Mouse (Mus musculus) hindbrain, embryonic 10.5 days (tissue): ENCODE results near the gene Agap3. TPM values are rescaled to one million over a fixed set of nuclear protein-coding genes. Genes with fewer than 3 reads are reported as not detected.

Source experiments
- DNase-seq: peaks from one replicate; pipeline ENCODE4 v3.0.0-alpha.2; 2017; ENCODE audit warnings: low spot score
- H3K27ac ChIP-seq: fragments of 300-500 bp; sonication (generic); 2 replicates; pipeline ENCODE4 v1.5.1; 2016; ENCODE audit warnings: mild to moderate bottlenecking, moderate library complexity
- H3K27me3 ChIP-seq: fragments of 300-500 bp; sonication (generic); 2 replicates; pipeline ENCODE4 v1.6.1; 2016; ENCODE audit warnings: mild to moderate bottlenecking; ENCODE audit not compliant: poor library complexity, insufficient read depth, severe bottlenecking
- H3K36me3 ChIP-seq: fragments of 300-500 bp; sonication (generic); 2 replicates; pipeline ENCODE4 v1.6.1; 2016; ENCODE audit warnings: mild to moderate bottlenecking, moderate library complexity
- H3K4me1 ChIP-seq: fragments of 300-500 bp; sonication (generic); replicated peaks from 2 replicates; pipeline ENCODE4 v1.6.1; 2016; ENCODE audit warnings: mild to moderate bottlenecking
- H3K4me3 ChIP-seq: fragments of 300-500 bp; sonication (generic); 2 replicates; pipeline ENCODE4 v1.5.1; 2016; ENCODE audit warnings: mild to moderate bottlenecking, moderate library complexity
- H3K9me3 ChIP-seq: fragments of 300-500 bp; sonication (generic); 2 replicates; pipeline ENCODE4 v1.6.1; 2016; ENCODE audit warnings: mild to moderate bottlenecking, moderate library complexity
- WGBS: fragments of 180-500 bp; shearing (Covaris S2); methylation state at CpG from one replicate; pipeline ENCODE4 v1.1.7; 2016; 5-methylcytosine and 5-hydroxymethylcytosine counted together
- polyA plus RNA-seq: library from polyadenylated mRNA; unstranded; fragments of >200 nt; fragmentation: Nextera tagmentation; extraction: Ambion mirVana; gene quantifications from 2 replicates; pipeline ENCODE4 v1.2.1, GENCODE M21; 2016

Agap3 gene
- polyA plus RNA-seq, 1 experiment from 2014 or later = 36.5 TPM

DNA sequence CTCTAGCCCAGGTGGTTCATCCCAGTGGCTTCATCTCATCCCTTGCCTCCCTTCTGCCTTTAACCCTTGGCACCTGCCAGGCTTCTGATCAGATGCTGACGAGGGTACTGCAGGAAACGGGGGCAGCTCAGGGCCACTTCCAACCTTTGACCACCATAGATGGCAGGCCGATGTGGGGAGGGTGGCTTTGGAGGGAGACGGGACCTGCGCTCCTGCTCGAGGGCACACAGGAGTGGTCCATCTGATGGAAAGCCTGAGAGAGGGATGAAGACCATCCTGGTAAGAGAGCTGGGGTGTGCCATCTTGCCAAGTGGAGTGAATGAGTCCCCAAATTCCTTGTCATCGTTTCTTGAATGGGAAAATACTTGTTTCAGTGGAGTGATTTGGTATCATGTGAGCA lies 8.8 kb upstream of the Agap3 start:
- WGBS = 91% methylated on average over 7 of the region's 7 CpGs
- H3K9me3 ChIP-seq = no peaks in the 10 kb centered on the region
- H3K36me3 ChIP-seq = peaks cover 64% of the 10 kb centered on the region
- no peaks in the 10 kb centered on the region for H3K27me3 ChIP-seq
- no peak overlapping the region for H3K27ac ChIP-seq
- H3K4me1 ChIP-seq = peaks cover 52% of the 10 kb centered on the region
- H3K4me3 ChIP-seq = 0 out of 2 replicates have a peak overlapping the region, but pooled peaks have one; percentile 96
- DNase-seq = no peak

DNA sequence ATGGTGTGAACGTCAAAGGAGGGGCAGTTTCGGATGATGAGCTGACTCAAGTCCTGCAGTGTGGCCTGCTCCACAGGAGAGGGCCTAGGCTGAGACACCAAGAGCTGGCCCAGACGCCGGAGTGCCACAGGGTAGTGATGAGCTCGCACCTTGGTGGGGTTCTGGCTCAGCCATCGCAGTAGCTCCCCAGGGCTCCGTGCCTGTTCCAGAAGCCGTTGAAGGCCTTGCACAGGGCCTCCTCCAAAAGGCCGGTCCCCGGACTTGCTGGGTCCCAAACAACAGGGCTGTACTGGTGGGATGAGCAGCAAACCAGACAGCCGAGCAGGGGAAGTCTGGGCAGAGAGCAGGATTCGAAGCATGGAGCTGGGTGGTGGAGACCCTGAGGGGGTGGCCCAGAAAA lies 8.1 kb upstream of the Agap3 start:
- H3K36me3 ChIP-seq = peaks cover 57% of the 10 kb centered on the region
- peak overlapping the region; percentile 98 for H3K27ac ChIP-seq
- no peaks in the 10 kb centered on the region for H3K9me3 ChIP-seq
- no peak for DNase-seq
- peaks cover 52% of the 10 kb centered on the region for H3K4me1 ChIP-seq
- peaks cover 5% of the 10 kb centered on the region; the same call in 1 of the 2 replicates for H3K27me3 ChIP-seq
- 88% methylated on average over 12 of the region's 12 CpGs for WGBS
- H3K4me3 ChIP-seq = peak overlapping the region; percentile 96

DNA sequence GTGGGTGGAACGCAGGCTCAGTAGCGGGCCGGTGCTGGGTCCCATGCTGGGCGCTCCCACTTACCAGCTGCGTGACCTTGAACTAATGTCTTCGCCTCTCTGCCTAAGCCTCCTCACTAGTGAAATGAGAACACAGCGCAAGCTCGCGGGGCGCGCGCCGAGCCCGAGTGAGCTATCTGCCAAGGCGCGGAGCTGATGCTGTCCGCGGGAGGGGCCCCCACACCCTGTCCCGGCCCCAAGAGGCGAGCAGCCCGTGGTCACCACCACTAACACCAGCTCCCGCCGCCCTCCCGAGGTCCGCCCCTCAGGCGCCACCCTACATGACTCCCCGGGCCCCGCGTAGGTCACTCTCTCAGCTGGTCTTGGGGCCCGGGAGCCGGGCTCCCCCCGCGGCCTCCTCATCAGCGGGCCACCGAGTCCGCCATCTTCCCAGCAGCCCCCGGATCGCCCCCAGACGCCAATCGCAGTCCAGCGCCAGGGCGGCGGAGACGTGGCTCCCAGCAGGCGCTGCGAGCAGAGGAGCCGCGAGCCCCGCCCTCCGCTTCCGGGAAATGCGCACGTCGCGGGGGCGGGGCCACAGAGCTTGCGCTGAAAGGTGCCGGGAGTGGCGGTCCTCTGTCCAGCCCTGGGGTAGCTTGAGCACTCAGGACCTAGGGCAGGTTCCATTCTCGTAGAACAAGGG lies 7.1 kb upstream of the Agap3 start, which contains the start of gene Fastk:
TSS of gene Fastk (minus strand) at position 542 of the 682 bp plus-strand sequence.
- Histone ChIP-seq H3K27me3 (peaks cover 14% of the 10 kb centered on the region; the same call in 1 of the 2 replicates), H3K4me1 (peaks cover 52% of the 10 kb centered on the region), H3K4me3 (peak within 1 kb of the TSS; percentile 96), H3K9me3 (no peaks in the 10 kb centered on the region), H3K27ac (peak within 1 kb of the TSS; percentile 98), H3K36me3 (peaks cover 47% of the 10 kb centered on the region)
- DNase-seq = peak; percentile 92
- under 1% methylated on average over 60 of the region's 60 CpGs for WGBS

DNA sequence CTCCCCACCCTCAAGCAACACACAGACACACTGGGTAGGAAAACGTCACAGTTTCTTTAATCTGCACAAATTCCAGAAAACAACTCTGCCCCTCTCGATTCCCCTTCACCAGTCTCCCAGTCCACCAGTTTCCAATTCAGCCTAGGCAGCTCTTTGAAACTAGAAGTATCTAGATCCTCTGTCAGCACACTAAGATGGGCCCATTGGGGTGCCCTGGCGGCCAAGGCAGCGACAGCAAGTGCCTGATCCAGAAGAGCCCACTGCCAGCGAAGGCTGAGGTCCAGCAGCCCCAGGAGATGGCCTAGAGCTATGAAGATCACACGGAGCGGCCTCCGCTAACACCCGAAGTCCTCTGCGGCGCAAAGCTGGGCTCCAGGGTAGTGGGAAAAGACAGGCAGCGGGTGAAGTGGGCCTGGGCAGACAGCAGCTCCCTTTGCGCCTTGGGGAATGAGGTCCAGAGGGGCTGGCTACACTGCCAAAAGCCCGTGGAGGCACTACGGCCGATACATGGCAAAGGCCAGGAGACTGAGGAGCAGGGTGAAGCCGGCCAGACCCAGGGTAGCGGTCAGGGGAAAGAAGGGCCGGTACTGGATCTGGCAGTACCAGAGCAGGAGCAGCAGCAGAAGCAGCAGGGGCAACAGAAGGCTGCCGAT lies 6.4 kb upstream of the Agap3 start:
- DNase-seq = no peak
- Histone ChIP-seq H3K9me3 (no peaks in the 10 kb centered on the region), H3K36me3 (peaks cover 40% of the 10 kb centered on the region), H3K27ac (peak overlapping the region; percentile 98), H3K4me3 (peak overlapping the region; percentile 96), H3K27me3 (peaks cover 20% of the 10 kb centered on the region; the same call in 1 of the 2 replicates), H3K4me1 (peaks cover 52% of the 10 kb centered on the region)
- 58% methylated on average over 20 of the region's 20 CpGs for WGBS

DNA sequence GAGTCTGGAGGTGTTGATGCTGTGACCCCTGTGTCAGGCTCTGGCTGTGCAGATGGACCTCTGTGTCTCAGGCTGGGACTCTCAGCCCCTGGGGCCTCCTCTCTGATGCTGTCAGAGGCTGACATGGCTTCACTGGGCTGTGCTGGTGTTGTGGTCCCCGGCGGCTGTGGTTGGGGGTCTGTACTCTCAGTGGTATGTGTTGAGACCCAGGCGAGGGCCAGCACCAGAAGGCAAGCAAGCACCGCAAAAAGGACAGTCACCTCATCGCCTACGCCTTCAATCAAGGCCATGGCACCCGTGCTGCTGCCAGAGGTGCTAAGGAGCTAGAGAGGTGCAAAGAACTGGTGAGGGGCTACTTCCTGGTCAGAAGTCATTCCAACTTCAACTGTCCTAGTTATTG lies 5.3 kb upstream of the Agap3 start:
- H3K4me1 ChIP-seq = peaks cover 62% of the 10 kb centered on the region

DNA sequence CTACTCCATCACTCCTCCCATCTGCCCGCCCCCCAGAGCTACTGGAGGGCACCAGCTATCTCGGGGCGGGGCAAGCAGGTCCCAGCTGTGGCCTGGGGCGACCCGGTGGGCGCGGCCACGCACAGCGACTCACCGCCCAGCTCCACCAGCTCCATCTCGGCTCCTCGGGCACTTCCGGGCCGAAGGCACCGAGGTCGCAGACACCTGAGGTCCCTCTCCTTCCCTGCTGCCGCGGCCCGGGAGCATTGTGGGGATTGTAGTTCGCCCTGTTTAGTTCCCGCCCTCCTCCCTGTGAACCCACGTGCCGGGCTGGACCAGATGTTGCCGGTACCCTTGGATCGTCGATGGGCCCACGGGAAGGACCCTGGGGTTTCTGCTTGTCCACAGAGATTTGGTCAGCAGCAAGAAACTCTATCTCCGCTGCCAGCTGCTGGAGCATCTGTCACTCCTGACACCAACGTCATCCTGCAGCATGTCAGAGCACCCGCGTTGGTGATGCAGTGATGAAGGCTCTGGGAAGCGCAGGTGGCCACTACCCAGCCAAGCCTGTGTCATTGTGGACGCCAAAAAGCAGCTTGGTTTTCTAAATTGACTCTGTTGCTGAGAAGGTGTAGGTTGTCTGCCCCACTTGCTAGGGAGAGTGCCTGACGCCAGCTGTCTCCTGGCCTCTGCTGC lies 4.2 kb upstream of the Agap3 start, which contains the start of gene Tmub1:
TSS of gene Tmub1 (minus strand) at position 231 of the 675 bp plus-strand sequence.
- Histone ChIP-seq H3K4me3 (peak within 1 kb of the TSS; percentile 70), H3K27ac (peak within 1 kb of the TSS; percentile 87), H3K36me3 (peaks cover 18% of the 10 kb centered on the region), H3K27me3 (peaks cover 24% of the 10 kb centered on the region; the same call in 1 of the 2 replicates), H3K4me1 (peaks cover 63% of the 10 kb centered on the region), H3K9me3 (no peaks in the 10 kb centered on the region)
- 2% methylated on average over 34 of the region's 34 CpGs for WGBS
- peak; percentile 82 for DNase-seq

More for the DNA sequence above, 5.3 kb upstream of the Agap3 start:
- Histone ChIP-seq H3K27me3 (peaks cover 24% of the 10 kb centered on the region; the same call in 1 of the 2 replicates), H3K36me3 (peaks cover 30% of the 10 kb centered on the region), H3K27ac (no peak overlapping the region), H3K4me3 (peak overlapping the region; percentile 70), H3K9me3 (no peaks in the 10 kb centered on the region)
- no peak for DNase-seq
- 93% methylated on average over 7 of the region's 7 CpGs for WGBS

DNA sequence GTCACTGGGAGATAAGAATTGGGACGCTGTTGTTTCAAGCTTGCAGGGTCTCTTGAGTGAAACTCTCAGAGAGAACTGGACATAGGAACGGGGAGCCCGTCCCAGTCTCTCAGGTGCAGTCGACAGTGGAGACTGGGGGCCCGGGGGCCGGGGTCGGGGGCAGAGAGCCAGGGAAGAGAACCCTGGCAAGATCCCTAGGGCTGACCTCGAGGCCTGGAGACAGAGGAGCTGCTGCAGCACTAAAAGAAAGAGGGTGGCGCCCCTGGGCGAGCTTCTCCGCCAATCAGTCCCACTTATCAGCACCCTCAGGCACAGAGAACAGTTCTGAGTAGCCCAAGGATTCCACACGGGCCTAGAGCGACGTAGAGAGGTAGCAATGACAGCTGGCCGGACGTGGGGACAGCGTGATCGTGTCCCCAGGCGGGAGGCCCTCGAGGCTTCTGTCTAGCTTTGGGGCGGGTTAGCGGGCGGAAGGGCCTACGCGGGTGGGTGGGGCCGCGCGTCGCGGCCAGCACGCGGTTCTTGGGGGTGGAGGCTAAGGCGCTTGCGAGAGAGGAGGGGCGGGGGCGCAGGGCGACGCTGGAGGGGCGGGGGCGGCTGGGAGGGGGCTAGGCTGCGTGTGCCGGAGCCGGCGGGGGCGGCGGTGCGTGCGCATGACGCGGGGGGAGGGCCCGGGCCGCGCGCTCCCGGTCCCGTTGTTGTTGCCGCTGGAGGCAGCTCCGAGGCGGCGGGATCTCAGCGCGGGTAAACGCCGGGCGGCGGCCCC lies 530 bp upstream of the Agap3 start:
- Histone ChIP-seq H3K9me3 (no peaks in the 10 kb centered on the region), H3K4me1 (peaks cover 66% of the 10 kb centered on the region), H3K36me3 (peaks cover 16% of the 10 kb centered on the region), H3K27ac (peak overlapping the region; percentile 97), H3K4me3 (peak overlapping the region; percentile 95), H3K27me3 (peaks cover 24% of the 10 kb centered on the region; the same call in 1 of the 2 replicates)
- WGBS = 2% methylated on average over 66 of the region's 66 CpGs
- peak; percentile 89 for DNase-seq

DNA sequence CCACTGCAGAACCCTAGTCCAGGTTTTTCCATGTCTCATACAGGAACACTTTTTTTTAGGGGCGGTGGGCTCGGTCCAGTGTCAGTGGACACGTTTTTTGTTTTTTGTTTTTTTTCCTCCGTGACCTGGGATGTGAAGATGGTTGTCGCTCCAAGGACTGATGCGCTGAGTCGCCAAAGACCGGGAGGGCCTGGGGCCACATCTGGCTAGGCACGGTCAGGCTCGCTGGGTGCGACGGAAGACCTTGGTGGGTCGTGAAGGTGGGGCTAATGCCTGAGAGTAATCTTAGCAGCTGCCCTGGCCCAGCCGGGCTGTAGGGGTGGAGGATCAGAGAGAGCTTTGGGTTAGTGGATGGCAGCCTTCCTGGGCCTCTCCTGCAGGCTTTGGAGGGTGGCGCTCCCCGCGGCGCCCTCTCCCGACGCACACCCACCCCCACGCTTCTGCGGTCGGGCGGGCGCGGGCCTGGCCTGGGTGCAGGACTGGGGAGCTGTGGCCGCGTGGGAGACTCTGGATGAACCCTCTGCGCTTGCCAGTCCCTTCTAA lies 785 bp downstream of the Agap3 start:
- peaks cover 55% of the 10 kb centered on the region for H3K4me1 ChIP-seq
- no peaks in the 10 kb centered on the region for H3K9me3 ChIP-seq
- peak overlapping the region; percentile 97 for H3K27ac ChIP-seq
- H3K4me3 ChIP-seq = peak overlapping the region; percentile 95
- under 1% methylated on average over 29 of the region's 29 CpGs for WGBS
- peak; percentile 40 for DNase-seq
- peaks cover 24% of the 10 kb centered on the region; the same call in 1 of the 2 replicates for H3K27me3 ChIP-seq
- peaks cover 27% of the 10 kb centered on the region for H3K36me3 ChIP-seq

DNA sequence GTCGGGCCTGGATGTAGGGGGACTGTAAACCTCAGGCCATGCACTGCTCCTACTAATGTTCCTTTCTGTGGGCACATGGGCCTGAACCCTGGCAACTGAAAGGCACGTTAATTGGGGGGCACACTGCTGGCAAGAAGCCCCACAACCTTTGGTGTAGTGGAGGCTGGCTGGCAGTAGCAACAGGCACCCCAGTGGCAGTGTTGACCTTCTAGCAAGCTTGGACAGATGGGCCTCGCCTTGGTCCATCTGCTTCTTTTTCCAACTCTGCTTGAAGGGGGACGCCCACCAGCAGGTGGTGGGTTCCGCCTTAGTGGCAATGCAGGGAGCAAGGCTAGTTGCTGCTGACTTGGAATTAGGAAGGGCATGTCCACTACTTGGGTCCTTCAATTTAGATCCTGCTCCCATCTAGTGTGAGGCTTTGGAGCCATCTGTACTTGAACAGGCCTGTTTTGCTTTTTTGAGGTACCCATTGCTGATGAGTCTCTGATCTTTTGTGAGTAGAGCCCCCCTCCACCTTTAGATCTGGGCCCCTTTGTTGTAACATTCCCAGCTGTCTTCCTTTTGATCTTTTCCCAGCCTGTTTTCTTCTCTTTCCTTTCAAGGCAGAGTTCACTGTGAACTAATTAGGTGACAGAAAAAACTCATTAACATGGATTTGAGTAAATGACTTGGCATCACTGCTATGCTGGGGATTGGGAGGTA lies 1.5 kb downstream of the Agap3 start:
- no peaks in the 10 kb centered on the region for H3K9me3 ChIP-seq
- H3K27me3 ChIP-seq = peaks cover 24% of the 10 kb centered on the region; the same call in 1 of the 2 replicates
- peak overlapping the region; percentile 97 for H3K27ac ChIP-seq
- DNase-seq = peak; percentile 65
- H3K4me3 ChIP-seq = peak overlapping the region; percentile 95
- 8% methylated on average over 5 of the region's 5 CpGs for WGBS
- H3K36me3 ChIP-seq = peaks cover 33% of the 10 kb centered on the region
- H3K4me1 ChIP-seq = peaks cover 50% of the 10 kb centered on the region

DNA sequence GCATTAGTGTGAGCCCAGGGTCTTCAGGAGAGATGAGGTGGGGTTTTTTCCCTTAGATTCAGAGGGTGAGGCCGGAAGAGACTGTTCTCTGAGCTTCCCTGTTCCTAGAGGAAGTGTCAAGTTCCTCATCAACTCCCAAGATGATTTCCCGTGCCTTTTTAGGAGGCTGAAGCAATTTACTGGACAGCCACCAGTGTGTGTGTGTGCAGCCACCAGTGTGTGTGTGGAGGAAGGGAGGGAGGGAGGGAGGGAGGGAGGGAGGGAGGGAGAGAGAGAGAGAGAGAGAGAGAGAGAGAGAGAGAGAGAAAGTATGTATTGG lies 2.0 kb downstream of the Agap3 start:
- Histone ChIP-seq H3K27ac (peak overlapping the region; percentile 97), H3K4me3 (peak overlapping the region; percentile 95), H3K4me1 (peaks cover 50% of the 10 kb centered on the region), H3K27me3 (peaks cover 19% of the 10 kb centered on the region; the same call in 1 of the 2 replicates), H3K36me3 (peaks cover 38% of the 10 kb centered on the region), H3K9me3 (no peaks in the 10 kb centered on the region)
- no peak for DNase-seq
- 24% methylated on average over 2 of the region's 2 CpGs for WGBS

DNA sequence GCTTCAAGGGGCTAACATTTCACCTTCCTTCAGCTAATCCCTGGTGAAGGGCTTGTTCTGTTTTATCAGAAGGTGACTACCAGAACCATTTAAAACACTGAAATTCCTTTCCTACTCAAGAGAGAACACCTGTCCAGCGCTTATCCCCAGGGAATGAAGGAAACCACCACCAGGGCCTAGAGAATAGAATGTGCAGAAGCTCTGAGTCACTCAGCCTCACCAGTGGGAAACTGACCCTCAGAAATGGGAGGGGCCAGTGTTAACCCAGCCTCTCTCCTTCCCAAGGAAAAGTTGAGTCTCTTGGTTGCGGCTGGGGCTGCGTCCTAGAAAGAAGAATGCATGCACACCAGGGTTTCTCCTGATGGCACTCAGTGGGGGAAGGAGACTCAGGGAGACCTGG lies 3.1 kb downstream of the Agap3 start:
- DNase-seq = no peak
- Histone ChIP-seq H3K27me3 (peaks cover 9% of the 10 kb centered on the region; the same call in 1 of the 2 replicates), H3K9me3 (no peaks in the 10 kb centered on the region), H3K4me3 (peak overlapping the region; percentile 95), H3K27ac (peak overlapping the region; percentile 97), H3K4me1 (peaks cover 50% of the 10 kb centered on the region), H3K36me3 (peaks cover 45% of the 10 kb centered on the region)
- 54% methylated on average over 3 of the region's 3 CpGs for WGBS
